Mouse (Mus musculus) E14TG2a.4 (cell line): ENCODE measurements at regions not wholly inside any gene's neighbourhood (a gene's known extent, or its start where the extent isn't known, plus 50 kb on each side); places are given as distances from the start of the nearest gene placed in this dataset.

Experiments
- CTCF ChIP-seq: conservative IDR thresholded peaks from 2 replicates; pipeline ENCODE4 v1.5.1; 2014; ENCODE audit warnings: low read length
- NANOG ChIP-seq: IDR thresholded peaks from 2 replicates; pipeline ENCODE4 v1.6.1; 2014; ENCODE audit warnings: borderline replicate concordance, low read length, mixed read lengths
- POU5F1 ChIP-seq: IDR thresholded peaks from 2 replicates; pipeline ENCODE4 v1.6.1; 2014; ENCODE audit warnings: low read length, borderline replicate concordance

DNA sequence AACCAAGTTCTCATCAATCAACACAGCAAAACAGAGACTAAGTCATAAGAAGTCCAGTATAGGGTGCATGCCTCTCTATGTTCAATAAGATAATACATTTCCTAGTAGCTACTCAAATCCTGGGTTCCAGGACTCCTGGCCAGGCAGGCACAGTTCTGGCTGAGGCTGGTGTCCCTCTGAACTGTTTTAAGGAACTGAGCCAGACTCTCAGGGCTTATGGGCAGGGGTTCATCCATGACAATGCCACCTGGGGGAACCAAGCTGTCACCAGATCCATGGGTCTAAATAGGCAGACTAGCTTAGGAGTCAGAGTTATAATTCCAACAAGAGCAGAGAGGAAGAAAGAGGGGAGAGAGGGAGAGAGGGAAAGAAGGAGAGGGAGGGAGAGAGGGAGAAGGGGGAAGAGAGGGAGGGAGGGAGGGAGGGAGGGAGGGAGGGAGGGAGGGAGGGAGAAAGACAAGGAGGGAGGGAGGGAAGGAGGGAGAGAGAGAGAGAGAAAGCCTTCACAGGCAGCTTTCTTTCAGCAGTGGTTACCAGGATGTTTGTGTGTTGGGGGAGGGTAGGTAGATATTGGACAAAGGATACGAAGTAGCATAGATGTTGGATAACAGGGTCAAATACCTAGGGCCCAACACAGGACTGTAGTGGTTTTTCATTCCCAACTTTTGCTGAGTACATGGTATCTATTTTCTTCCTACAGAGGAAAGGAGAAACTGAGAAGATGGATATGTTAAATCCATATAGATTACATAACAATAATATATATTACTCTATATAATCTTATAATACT lies 100.3 kb upstream of the Adcy1 start:
- TF ChIP-seq CTCF (no peak), POU5F1 (no peak), NANOG (no peak)
